Mouse (Mus musculus) testis, postnatal 14 days (tissue): ENCODE measurements around the gene Igfbp1.

Source experiments
- DNase-seq: peaks from one replicate; pipeline ENCODE4 v3.0.0; 2021; ENCODE audit warnings: low spot score

The Igfbp1 gene

GRCm38 (mm10) chr11:7234436-7234835, 36.9 kb downstream of the Igfbp1 start:
- no peak for DNase-seq

- DNase-seq: no peak
Observed at GRCm38 (mm10) chr11:7234981-7235609, 37.5 kb downstream of the Igfbp1 start.

- no peak for DNase-seq
Observed at GRCm38 (mm10) chr11:7236751-7237150, 39.2 kb downstream of the Igfbp1 start.

GRCm38 (mm10) chr11:7237712-7238111, 40.1 kb downstream of the Igfbp1 start:
- no peak for DNase-seq

GRCm38 (mm10) chr11:7238546-7238945, 41.0 kb downstream of the Igfbp1 start:
- no peak for DNase-seq

- DNase-seq: no peak
Observed at GRCm38 (mm10) chr11:7239041-7239740, 41.6 kb downstream of the Igfbp1 start.

GRCm38 (mm10) chr11:7244782-7245181, 47.2 kb downstream of the Igfbp1 start:
- no peak for DNase-seq

- DNase-seq: no peak
Observed at GRCm38 (mm10) chr11:7250415-7250814, 52.8 kb downstream of the Igfbp1 start.

GRCm38 (mm10) chr11:7250870-7251269, 53.3 kb downstream of the Igfbp1 start:
- DNase-seq: no peak
